21 mouse cellular contexts compared by ENCODE assay signal in genomic region chr2:173084871-173085270, GRCm38 (mm10). TPM values are rescaled to one million over a fixed set of nuclear protein-coding genes. Genes with fewer than 3 reads are reported as not detected.
DNase-seq lines count a peak whose midpoint lies in the region; ATAC-seq and TF ChIP-seq lines count a peak whose summit lies in the region.
"Had no signal": no experiment of that assay in that cellular context is flagged by ENCODE, and none has a peak within 500 bp of the region (broad histone marks: within the 10 kb centered on the region; RNA-seq: fewer than 3 reads in every experiment).

No protein-coding gene starts in this region.

- ATAC-seq in CD4-positive, CD25-positive, alpha-beta regulatory T cell, adult 4 months = no peak
- no peak for ATAC-seq in intestine, embryonic 14.5 days (replicated peaks; ENCODE audit: low FRiP score, low TSS enrichment, low read depth)
- no peak for ATAC-seq in intestine, postnatal 0 days
- ATAC-seq: forebrain, embryonic 13.5 days had no signal

- no peaks in the 10 kb centered on the region for H3K9me3 ChIP-seq in intestine, embryonic 14.5 days (ENCODE audit: control insufficient read depth, low read length)
- no peaks in the 10 kb centered on the region for H3K9me3 ChIP-seq in intestine, postnatal 0 days (ENCODE audit: control insufficient read depth)
- H3K9me3 ChIP-seq: embryonic facial prominence, embryonic 13.5 days; forebrain, embryonic 13.5 days; heart, embryonic 12.5 days; hindbrain, embryonic 10.5 days had no signal

- no peak for TF ChIP-seq CTCF in intestine, postnatal 0 days (IDR thresholded peaks at IDR 0.05; ENCODE audit: low read depth)
- TF ChIP-seq CTCF in testis, adult 2 months (IDR thresholded peaks at IDR 0.05; ENCODE audit: control insufficient read depth, insufficient read depth, insufficient replicate concordance, low read depth, low read length) = no peak

- no peak overlapping the region for H3K4me2 ChIP-seq in intestine, embryonic 14.5 days (ENCODE audit: low read length)
- no peak overlapping the region for H3K4me2 ChIP-seq in intestine, postnatal 0 days (replicated peaks; ENCODE audit: low read depth)
- H3K4me2 ChIP-seq: forebrain, embryonic 13.5 days; heart, embryonic 12.5 days; hindbrain, embryonic 14.5 days had no signal

- no peak overlapping the region for H3K4me3 ChIP-seq in intestine, embryonic 14.5 days (ENCODE audit: low read depth, low read length)
- no peak overlapping the region for H3K4me3 ChIP-seq in intestine, postnatal 0 days (ENCODE audit: low read depth, low read length)
- peak overlapping the region; percentile 28 for H3K4me3 ChIP-seq in testis, adult 2 months (ENCODE audit: control insufficient read depth, low read depth, low read length)
- H3K4me3 ChIP-seq: embryonic facial prominence, embryonic 13.5 days; forebrain, embryonic 13.5 days; gastrocnemius, adult 2 months; heart, embryonic 12.5 days; hindbrain, embryonic 10.5 days had no signal

- 0 out of 2 replicates have a peak, but pooled peaks cover 3% of the 10 kb centered on the region for H3K4me1 ChIP-seq in intestine, embryonic 14.5 days (replicated peaks; ENCODE audit: control insufficient read depth, insufficient read depth, low read length)
- H3K4me1 ChIP-seq in intestine, postnatal 0 days (replicated peaks; ENCODE audit: control insufficient read depth, insufficient read depth, low read length) = no peaks in the 10 kb centered on the region
- H3K4me1 ChIP-seq in testis, adult 2 months (ENCODE audit: control insufficient read depth, insufficient read depth, low read length) = no peaks in the 10 kb centered on the region; the same call in 1 of the 2 replicates
- H3K4me1 ChIP-seq: forebrain, embryonic 13.5 days had no signal

- WGBS in intestine, embryonic 14.5 days = 94% methylated on average over 11 of the region's 11 CpGs
- WGBS in intestine, postnatal 0 days = 96% methylated on average over 11 of the region's 11 CpGs

- no peaks in the 10 kb centered on the region for H3K36me3 ChIP-seq in intestine, embryonic 14.5 days (ENCODE audit: control insufficient read depth, insufficient read depth, low read length)
- no peaks in the 10 kb centered on the region for H3K36me3 ChIP-seq in intestine, postnatal 0 days (ENCODE audit: control insufficient read depth, insufficient read depth)
- H3K36me3 ChIP-seq in testis, adult 2 months (ENCODE audit: control insufficient read depth, insufficient read depth, low read length) = no peaks in the 10 kb centered on the region
- H3K36me3 ChIP-seq: embryonic facial prominence, embryonic 13.5 days; heart, embryonic 12.5 days; hindbrain, embryonic 10.5 days had no signal

- H3K9ac ChIP-seq in intestine, embryonic 14.5 days (ENCODE audit: low read length) = no peak overlapping the region
- no peak overlapping the region for H3K9ac ChIP-seq in intestine, postnatal 0 days (ENCODE audit: low read depth, low read length)
- H3K9ac ChIP-seq: embryonic facial prominence, embryonic 13.5 days; forebrain, embryonic 13.5 days; heart, embryonic 12.5 days; hindbrain, embryonic 14.5 days had no signal

- H3K27ac ChIP-seq in intestine, embryonic 14.5 days (ENCODE audit: low read depth) = no peak overlapping the region
- H3K27ac ChIP-seq in intestine, postnatal 0 days (ENCODE audit: low read depth, low read length) = no peak overlapping the region
- H3K27ac ChIP-seq in testis, adult 2 months (ENCODE audit: control insufficient read depth, insufficient read depth, low read depth, low read length) = no peak overlapping the region
- H3K27ac ChIP-seq: embryonic facial prominence, embryonic 13.5 days; forebrain, embryonic 13.5 days; gastrocnemius, adult 2 months; hindbrain, embryonic 10.5 days; hindbrain, embryonic 14.5 days had no signal

- TF ChIP-seq POLR2A in testis, adult 2 months (IDR thresholded peaks at IDR 0.05; ENCODE audit: control insufficient read depth, low read depth, low read length) = no peak

- no peaks in the 10 kb centered on the region for H3K27me3 ChIP-seq in intestine, embryonic 14.5 days (replicated peaks; ENCODE audit: control insufficient read depth, insufficient read depth, low read length)
- H3K27me3 ChIP-seq in intestine, postnatal 0 days (replicated peaks; ENCODE audit: control insufficient read depth, insufficient read depth, low read length) = no peaks in the 10 kb centered on the region
- H3K27me3 ChIP-seq in testis, adult 2 months (ENCODE audit: control insufficient read depth, insufficient read depth, low read length) = no peaks in the 10 kb centered on the region
- H3K27me3 ChIP-seq: embryonic facial prominence, embryonic 13.5 days; forebrain, embryonic 13.5 days; heart, embryonic 12.5 days had no signal

- peak; percentile 44 for DNase-seq in CD4-positive, CD25-positive, alpha-beta regulatory T cell, adult 2 months (ENCODE audit: low read depth, low spot score)
- DNase-seq in intestine, embryonic 14.5 days (ENCODE audit: low spot score) = peak; percentile 47
- DNase-seq in testis, postnatal 10 days (ENCODE audit: low spot score) = no peak
- DNase-seq in left cerebral cortex, postnatal 14 days (ENCODE audit: low spot score in 2 of 2) = no peak
- DNase-seq: adrenal gland, adult 2 months; adrenal gland, postnatal 25 days; B cell, adult 2 months; cerebellum, adult 18-20 months; cerebellum, adult 9-11 months; cerebellum, postnatal 36 days; gastrocnemius, adult 2 months; gastrocnemius, postnatal 25 days had no signal

- intact Hi-C loops in left cerebral cortex, postnatal 14 days (cut with DNase I) = loop anchor here (5.0 kb wide), 2 partner anchors 68 to 608 kb away; no protein-coding TSS in a partner anchor

RNA-seq across cellular contexts. Expression of gene Ctcfl, which starts 34.5 kb away (rescaled TPM):
- polyA plus RNA-seq in CD4-positive, CD25-positive, alpha-beta regulatory T cell, adult 4 months (2017; shearing (Covaris generic)) = not detected
- polyA plus RNA-seq in intestine, embryonic 14.5 days (2014; fragmentation: Nextera tagmentation; extraction: Ambion mirVana) = 0.12 and 0.16 TPM in 2 replicates
- 0.82 and 1.0 TPM in 2 replicates for polyA plus RNA-seq in intestine, postnatal 0 days (2015; fragmentation: Nextera tagmentation; extraction: Ambion mirVana)
- polyA plus RNA-seq in testis, adult 2 months (2012; rRNA removed) = 0.59 and 0.62 TPM in 2 replicates
- total RNA-seq in left cerebral cortex, postnatal 14 days (2021) = not detected
- total RNA-seq: gastrocnemius, postnatal 25 days; granulocyte monocyte progenitor cell, adult 5-6 weeks had no signal
- polyA plus RNA-seq: adrenal gland, adult 2 months had no signal

Comparison
In these comparisons a context has a peak if more than half of its experiments do, and no peak if none do; other contexts are left out.
1. DNase-seq: peak in CD4-positive, CD25-positive, alpha-beta regulatory T cell, adult 2 months (single experiment) and intestine, embryonic 14.5 days (single experiment); none in testis, postnatal 10 days (single experiment) and left cerebral cortex, postnatal 14 days (0 of 2).